Comparison of ENCODE assay signal across 15 mouse cellular contexts in the genomic region with DNA sequence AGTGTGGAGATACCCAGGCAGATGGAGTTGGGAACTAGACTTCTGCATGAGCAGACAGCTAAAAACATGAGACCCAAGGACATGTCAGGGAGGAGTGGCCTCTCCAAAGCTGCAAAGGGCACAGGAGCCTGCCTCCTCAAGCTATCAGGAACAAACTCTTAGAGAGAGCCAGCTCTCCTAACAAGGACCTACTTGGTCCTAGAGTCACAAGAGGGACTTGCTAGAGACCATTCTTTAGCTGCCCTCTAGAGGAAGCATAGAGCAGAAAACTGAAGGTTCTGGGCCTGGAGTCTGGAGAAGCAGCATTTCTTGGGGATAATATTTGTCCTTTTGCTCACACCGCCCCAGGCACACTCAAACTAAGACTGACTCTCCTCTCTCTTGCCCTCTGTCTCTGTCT.
A peak's percentile ranks its signal among the peaks of the same experiment; 100 is the strongest.
DNase-seq lines count a peak whose midpoint lies in the region; ATAC-seq and TF ChIP-seq lines count a peak whose summit lies in the region.
"Had no signal": no experiment of that assay in that cellular context is flagged by ENCODE, and none has a peak within 500 bp of the region (broad histone marks: within the 10 kb centered on the region; RNA-seq: fewer than 3 reads in every experiment).

No protein-coding gene starts in this region.

- H3K27me3 ChIP-seq in kidney, adult 2 months (replicated peaks; ENCODE audit: control insufficient read depth, insufficient read depth, low read length) = no peaks in the 10 kb centered on the region; the same call in 1 of the 2 replicates
- no peaks in the 10 kb centered on the region for H3K27me3 ChIP-seq in forebrain, embryonic 12.5 days
- H3K27me3 ChIP-seq: embryonic facial prominence, embryonic 13.5 days; hindbrain, embryonic 15.5 days; midbrain, embryonic 13.5 days had no signal

- H3K4me2 ChIP-seq in forebrain, embryonic 12.5 days = no peak overlapping the region
- H3K4me2 ChIP-seq: embryonic facial prominence, embryonic 13.5 days; hindbrain, embryonic 15.5 days; midbrain, embryonic 13.5 days had no signal

- H3K9ac ChIP-seq in forebrain, embryonic 12.5 days = no peak overlapping the region
- H3K9ac ChIP-seq: embryonic facial prominence, embryonic 13.5 days; hindbrain, embryonic 15.5 days; midbrain, embryonic 13.5 days had no signal

- H3K4me1 ChIP-seq in kidney, adult 2 months (ENCODE audit: control insufficient read depth, insufficient read depth, low read length) = peaks cover 17% of the 10 kb centered on the region
- peaks cover 8% of the 10 kb centered on the region; the same call in 1 of the 2 replicates for H3K4me1 ChIP-seq in forebrain, embryonic 12.5 days

- TF ChIP-seq CTCF in kidney, adult 2 months (conservative IDR thresholded peaks at IDR 0.05; ENCODE audit: insufficient read depth, insufficient read length, low read depth, low read length) = no peak; the same call in 1 of the 2 replicates

- no peak for TF ChIP-seq POLR2A in kidney, adult 2 months (IDR thresholded peaks at IDR 0.05; ENCODE audit: low read depth, low read length)

- no peak overlapping the region for H3K4me3 ChIP-seq in kidney, adult 2 months (ENCODE audit: insufficient read depth, low read depth, low read length)
- H3K4me3 ChIP-seq in forebrain, embryonic 12.5 days (replicated peaks) = no peak overlapping the region
- H3K4me3 ChIP-seq: embryonic facial prominence, embryonic 13.5 days; hindbrain, embryonic 15.5 days; midbrain, embryonic 13.5 days had no signal

- ATAC-seq in granulocyte monocyte progenitor cell, adult 5-6 weeks (replicated peaks; ENCODE audit: poor library complexity, severe bottlenecking) = peak; percentile 50; the same call in 1 of the 2 replicates
- ATAC-seq in forebrain, embryonic 12.5 days (ENCODE audit: low FRiP score) = no peak
- ATAC-seq: forebrain, embryonic 16.5 days; midbrain, embryonic 13.5 days had no signal

- H3K9me3 ChIP-seq in forebrain, embryonic 12.5 days = no peaks in the 10 kb centered on the region
- H3K9me3 ChIP-seq: hindbrain, embryonic 15.5 days; midbrain, embryonic 13.5 days had no signal

- no peaks in the 10 kb centered on the region for H3K36me3 ChIP-seq in kidney, adult 2 months (ENCODE audit: control insufficient read depth, insufficient read depth, low read length)
- H3K36me3 ChIP-seq in forebrain, embryonic 12.5 days (replicated peaks) = no peaks in the 10 kb centered on the region
- H3K36me3 ChIP-seq: embryonic facial prominence, embryonic 13.5 days; hindbrain, embryonic 15.5 days; midbrain, embryonic 13.5 days had no signal

- peak overlapping the region; percentile 72; the same call in 1 of the 2 replicates for H3K27ac ChIP-seq in kidney, adult 2 months (ENCODE audit: insufficient read depth, low read depth, low read length)
- H3K27ac ChIP-seq in forebrain, embryonic 12.5 days = no peak overlapping the region
- H3K27ac ChIP-seq: embryonic facial prominence, embryonic 13.5 days; hindbrain, embryonic 15.5 days; midbrain, embryonic 13.5 days had no signal

- WGBS in kidney, adult 2 months = 76% methylated on average over 1 of the region's 1 CpGs
- 91% methylated on average over 1 of the region's 1 CpGs for WGBS in forebrain, embryonic 12.5 days

- DNase-seq in kidney, adult 2 months = peak; percentile 56
- DNase-seq in kidney, postnatal 4 days = no peak
- peak; percentile 58 for DNase-seq in 3T3-L1 (ENCODE audit: low read depth, low spot score)
- DNase-seq in 416B (ENCODE audit: low read depth) = peak; percentile 63
- no peak for DNase-seq in spleen, postnatal 36 days (ENCODE audit: low spot score in 2 of 2)
- no peak for DNase-seq in neural tube, embryonic 10.5 days (ENCODE audit: extremely low spot score, low spot score)
- DNase-seq: adrenal gland, adult 8-10 months; cerebellum, adult 11-12 months; liver had no signal

Comparison
In these comparisons a context has a peak if more than half of its experiments do, and no peak if none do; other contexts are left out.
1. DNase-seq: peak in kidney, adult 2 months (single experiment), 3T3-L1 (single experiment) and 416B (single experiment); none in kidney, postnatal 4 days (0 of 2), spleen, postnatal 36 days (0 of 2) and neural tube, embryonic 10.5 days (single experiment).